Mouse (Mus musculus) limb, embryonic 11.5 days (tissue): ENCODE data around the gene Olfr798. TPM values are rescaled to one million over a fixed set of nuclear protein-coding genes. Genes with fewer than 3 reads are reported as not detected.

Experiments
- microRNA-seq: library from miRNA; unstranded; fragments of <30 nt; microRNA quantifications from one replicate; pipeline ENCODE4, GENCODE M21; 2016
- polyA plus RNA-seq: library from polyadenylated mRNA; unstranded; fragments of >200 nt; fragmentation: Nextera tagmentation; extraction: Ambion mirVana; gene quantifications from 2 replicates; pipeline ENCODE4 v1.2.1, GENCODE M21; 2014

Gene Olfr798
- polyA plus RNA-seq, 1 experiment from 2014 or later = not detected

Small RNAs within 50 kb of the gene (microRNA-seq; reads per million reads assigned to microRNA genes)
- gene Gm23252 = not detected

Other genes with a start within 250 kb of the Olfr798 start
- gene Olfr784, start 243.9 kb downstream of the Olfr798 start, polyA plus RNA-seq = 0.04 and 0.06 TPM in 2 replicates
- gene Olfr785, start 222.5 kb downstream of the Olfr798 start, polyA plus RNA-seq = not detected in 2 replicates
- not detected in 2 replicates for gene Olfr786, start 200.6 kb downstream of the Olfr798 start, polyA plus RNA-seq
- not detected in 2 replicates for gene Olfr787, start 166.1 kb downstream of the Olfr798 start, polyA plus RNA-seq
- not detected in 2 replicates for gene Olfr788, start 156.9 kb downstream of the Olfr798 start, polyA plus RNA-seq
- not detected in 2 replicates for gene Olfr789, start 143.2 kb downstream of the Olfr798 start, polyA plus RNA-seq
- gene Olfr790, start 129.4 kb downstream of the Olfr798 start, polyA plus RNA-seq = not detected in 2 replicates
- gene Olfr791, start 106.1 kb downstream of the Olfr798 start, polyA plus RNA-seq = not detected in 2 replicates
- gene Olfr792, start 88.8 kb downstream of the Olfr798 start, polyA plus RNA-seq = not detected in 2 replicates
- not detected in 2 replicates for gene Olfr794, start 60.3 kb downstream of the Olfr798 start, polyA plus RNA-seq
- gene Olfr796, start 15.4 kb downstream of the Olfr798 start, polyA plus RNA-seq = not detected in 2 replicates
- not detected in 2 replicates for gene Olfr799, start 9.6 kb upstream of the Olfr798 start, polyA plus RNA-seq
- not detected in 2 replicates for gene Olfr800, start 29.8 kb upstream of the Olfr798 start, polyA plus RNA-seq
- not detected in 2 replicates for gene Olfr801, start 45.9 kb upstream of the Olfr798 start, polyA plus RNA-seq
- not detected in 2 replicates for gene Olfr802, start 60.2 kb upstream of the Olfr798 start, polyA plus RNA-seq
- gene Olfr803, start 66.4 kb upstream of the Olfr798 start, polyA plus RNA-seq = not detected in 2 replicates
- not detected in 2 replicates for gene Olfr804, start 75.3 kb upstream of the Olfr798 start, polyA plus RNA-seq
- not detected in 2 replicates for gene Olfr805, start 101.4 kb upstream of the Olfr798 start, polyA plus RNA-seq
- not detected in 2 replicates for gene Olfr806, start 114.0 kb upstream of the Olfr798 start, polyA plus RNA-seq
- not detected in 2 replicates for gene Olfr807, start 129.9 kb upstream of the Olfr798 start, polyA plus RNA-seq
- not detected in 2 replicates for gene Olfr808, start 137.5 kb upstream of the Olfr798 start, polyA plus RNA-seq
- gene Olfr809, start 146.7 kb upstream of the Olfr798 start, polyA plus RNA-seq = not detected in 2 replicates
- gene Olfr810, start 167.0 kb upstream of the Olfr798 start, polyA plus RNA-seq = not detected in 2 replicates
- not detected in 2 replicates for gene Olfr811, start 176.5 kb upstream of the Olfr798 start, polyA plus RNA-seq
- not detected in 2 replicates for gene Olfr812, start 218.2 kb upstream of the Olfr798 start, polyA plus RNA-seq
- gene Olfr813, start 227.4 kb upstream of the Olfr798 start, polyA plus RNA-seq = not detected in 2 replicates